Mouse (Mus musculus): ENCODE results near the gene Cdk2ap1.

GRCm38 (mm10) chr5:124366721-124367120 lies 3.8 kb upstream of the Cdk2ap1 start:
- TF ChIP-seq CTCF (IDR thresholded peaks at IDR 0.05; ENCODE audit: borderline replicate concordance, extremely low read depth, insufficient read depth, insufficient read length) = no peak
- TF ChIP-seq POLR2A (IDR thresholded peaks at IDR 0.05; ENCODE audit: borderline replicate concordance, extremely low read depth, insufficient read depth, insufficient read length, poor library complexity, severe bottlenecking) = no peak
